7 mouse cellular contexts compared by ENCODE assay signal in the genomic region with DNA sequence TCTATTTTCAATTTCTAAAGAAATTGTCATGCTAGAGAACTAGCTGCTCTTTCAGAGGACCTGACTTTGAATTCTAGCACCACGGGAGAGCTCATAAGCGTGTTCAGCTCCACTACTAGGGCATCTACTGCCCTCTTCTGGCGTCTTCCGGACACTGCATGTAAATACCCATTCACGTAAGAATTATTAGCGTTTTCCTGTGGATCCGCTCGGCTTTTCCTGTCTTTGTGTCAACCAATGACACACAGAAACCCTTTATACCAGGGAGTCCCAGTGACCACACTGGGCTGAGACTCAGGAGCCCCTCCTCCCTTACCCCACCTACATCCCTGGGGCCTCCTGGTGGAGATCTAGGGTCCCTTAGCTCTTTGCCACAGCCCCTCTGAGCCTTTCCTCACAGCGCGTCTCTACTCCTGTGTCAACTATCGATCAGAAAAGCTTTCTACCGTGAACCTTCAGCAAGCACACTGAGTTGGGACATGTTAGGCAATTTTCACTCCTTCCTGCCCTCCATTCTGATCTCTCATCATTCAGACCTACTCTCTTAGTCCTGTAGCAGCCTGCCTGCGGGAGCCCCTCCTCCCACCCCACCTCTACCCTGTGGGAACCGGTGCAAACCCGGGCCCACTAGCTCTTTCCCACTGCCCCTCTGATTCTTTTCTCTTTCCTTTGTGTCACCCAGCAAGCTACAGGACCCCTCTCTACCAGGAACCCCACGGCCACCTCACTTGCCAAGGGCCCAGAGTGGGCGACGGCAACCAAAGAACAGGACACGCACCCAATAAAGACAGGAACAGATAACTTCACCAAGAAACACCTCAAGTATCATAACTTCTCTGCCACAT. TPM values are rescaled to one million over a fixed set of nuclear protein-coding genes. Genes with fewer than 3 reads are reported as not detected.
DNase-seq lines count a peak whose midpoint lies in the region; ATAC-seq and TF ChIP-seq lines count a peak whose summit lies in the region.

No protein-coding gene starts in this region.

- peak overlapping the region; percentile 44; the same call in 1 of the 2 replicates for H3K9ac ChIP-seq in hindbrain, postnatal 0 days (replicated peaks; ENCODE audit: low read length)

- intact Hi-C loops in gastrocnemius, adult 2 months (cut with DNase I): loop anchor here (1.0 to 10.0 kb wide), 2 partner anchors 10 to 107 kb away; no protein-coding TSS in a partner anchor
- intact Hi-C loops in left cerebral cortex, postnatal 10 days (cut with DNase I): loop anchor here (1.0 to 10.0 kb wide), 3 partner anchors 10 to 1487 kb away; no protein-coding TSS in a partner anchor

- peaks cover 10% of the 10 kb centered on the region; the same call in 1 of the 2 replicates for H3K27me3 ChIP-seq in hindbrain, postnatal 0 days (ENCODE audit: insufficient read depth, low read length)

- no peak overlapping the region for H3K27ac ChIP-seq in gastrocnemius, adult 2 months
- H3K27ac ChIP-seq in hindbrain, postnatal 0 days: no peak overlapping the region

- peak; percentile 86 for ATAC-seq in activated CD4-positive, CD25-positive, alpha-beta regulatory T cell, adult 4 months
- ATAC-seq in common myeloid progenitor, adult 5-6 weeks (replicated peaks; ENCODE audit: low read depth, poor library complexity, severe bottlenecking): peak; percentile 89
- ATAC-seq in hindbrain, postnatal 0 days: peak; percentile 69
- peak; percentile 89 for ATAC-seq in megakaryocyte progenitor cell, adult 5-6 weeks (replicated peaks; ENCODE audit: poor library complexity)

- H3K36me3 ChIP-seq in hindbrain, postnatal 0 days (ENCODE audit: insufficient read depth, low read length): no peaks in the 10 kb centered on the region

- peak overlapping the region; percentile 63 for H3K4me3 ChIP-seq in gastrocnemius, adult 2 months
- peak overlapping the region; percentile 38 for H3K4me3 ChIP-seq in hindbrain, postnatal 0 days (ENCODE audit: low read length)

- peak; percentile 76 for DNase-seq in gastrocnemius, adult 2 months
- peak; percentile 84 for DNase-seq in hindbrain, postnatal 0 days (ENCODE audit: low spot score)
- DNase-seq in left cerebral cortex, postnatal 10 days (ENCODE audit: extremely low spot score in 1 of 2, low spot score in 2 of 2): peak; percentile 83 to 87
- peak; percentile 68 for DNase-seq in right cerebral cortex, postnatal 25 days

- peak; percentile 100; the same call in 1 of the 2 replicates for TF ChIP-seq CTCF in gastrocnemius, adult 2 months (IDR thresholded peaks at IDR 0.05)
- peak; percentile 79 for TF ChIP-seq CTCF in hindbrain, postnatal 0 days (IDR thresholded peaks at IDR 0.05; ENCODE audit: low read depth)

- H3K4me2 ChIP-seq in hindbrain, postnatal 0 days (ENCODE audit: low read depth, low read length): peak overlapping the region; percentile 62

- H3K9me3 ChIP-seq in hindbrain, postnatal 0 days (ENCODE audit: low read length): no peaks in the 10 kb centered on the region

- H3K4me1 ChIP-seq in hindbrain, postnatal 0 days (ENCODE audit: insufficient read depth, low read length): no peaks in the 10 kb centered on the region; the same call in 1 of the 2 replicates

- WGBS in hindbrain, postnatal 0 days: 4% methylated on average over 19 of the region's 19 CpGs

RNA-seq across cellular contexts. Expression of a gene that starts 21.8 kb away (rescaled TPM):
- 10 to 100 TPM; 10.4 to 11.1 TPM for polyA plus RNA-seq in activated CD4-positive, CD25-positive, alpha-beta regulatory T cell, adult 4 months (2017; shearing (Covaris generic))
- 14.7 and 15.6 TPM in 2 replicates for total RNA-seq in common myeloid progenitor, adult 5-6 weeks (2017)
- total RNA-seq in gastrocnemius, adult 2 months (2021): 1 to 10 TPM; 3.6 to 3.9 TPM
- total RNA-seq in hindbrain, postnatal 0 days (2014; rRNA removed): 5.0 and 5.5 TPM in 2 replicates
- 7.2 and 7.6 TPM in 2 replicates for polyA plus RNA-seq in hindbrain, postnatal 0 days (2015; fragmentation: Nextera tagmentation; extraction: Ambion mirVana)
- 1 to 10 TPM; 6.3 to 6.5 TPM for total RNA-seq in left cerebral cortex, postnatal 10 days (2021)
- 7.1 and 7.4 TPM in 2 replicates for total RNA-seq in megakaryocyte progenitor cell, adult 5-6 weeks (2015)
- 9.5 and 11.0 TPM in 2 replicates for total RNA-seq in megakaryocyte progenitor cell, adult 5-6 weeks (2017)

RNA-seq across cellular contexts. Expression of a gene that starts 32.9 kb away (rescaled TPM):
- 10 to 100 TPM; 29.2 to 34.1 TPM for polyA plus RNA-seq in activated CD4-positive, CD25-positive, alpha-beta regulatory T cell, adult 4 months (2017; shearing (Covaris generic))
- 42.1 and 57.3 TPM in 2 replicates for total RNA-seq in common myeloid progenitor, adult 5-6 weeks (2017)
- 10 to 100 TPM in 1 of 2 experiments, 1 to 10 TPM in 1; 8.9 to 12.7 TPM for total RNA-seq in gastrocnemius, adult 2 months (2021)
- total RNA-seq in hindbrain, postnatal 0 days (2014; rRNA removed): 11.9 and 15.7 TPM in 2 replicates
- 29.3 and 30.0 TPM in 2 replicates for polyA plus RNA-seq in hindbrain, postnatal 0 days (2015; fragmentation: Nextera tagmentation; extraction: Ambion mirVana)
- total RNA-seq in left cerebral cortex, postnatal 10 days (2021): 10 to 100 TPM; 38.1 to 40.8 TPM
- total RNA-seq in megakaryocyte progenitor cell, adult 5-6 weeks (2015): 21.9 and 24.3 TPM in 2 replicates
- 39.4 and 75.5 TPM in 2 replicates for total RNA-seq in megakaryocyte progenitor cell, adult 5-6 weeks (2017)
